Mouse (Mus musculus) liver, adult 2 months (tissue): ENCODE results near the gene 4930426L09Rik.

Experiments
- CTCF ChIP-seq: fragments of 200-500 bp; IDR thresholded peaks from 2 replicates; pipeline ENCODE4 v1.5.1; 2011; ENCODE audit warnings: low read depth, low read length, control low read depth
- POLR2A ChIP-seq: fragments of 200-500 bp; IDR thresholded peaks from 2 replicates; pipeline ENCODE4 v1.6.1; 2011; ENCODE audit warnings: low read length, control low read depth; ENCODE audit not compliant: insufficient read depth; ENCODE audit errors: extremely low read depth

GRCm38 (mm10) chr2:18965950-18966349 lies 32.2 kb upstream of the 4930426L09Rik start:
- TF ChIP-seq CTCF (no peak), POLR2A (no peak)
